Mouse (Mus musculus): ENCODE measurements around the gene Slc27a5. TPM values are rescaled to one million over a fixed set of nuclear protein-coding genes. Genes with fewer than 3 reads are reported as not detected.

Slc27a5 gene
- polyA plus RNA-seq, 1 experiment from 2014 or later: 26.5 TPM

DNA sequence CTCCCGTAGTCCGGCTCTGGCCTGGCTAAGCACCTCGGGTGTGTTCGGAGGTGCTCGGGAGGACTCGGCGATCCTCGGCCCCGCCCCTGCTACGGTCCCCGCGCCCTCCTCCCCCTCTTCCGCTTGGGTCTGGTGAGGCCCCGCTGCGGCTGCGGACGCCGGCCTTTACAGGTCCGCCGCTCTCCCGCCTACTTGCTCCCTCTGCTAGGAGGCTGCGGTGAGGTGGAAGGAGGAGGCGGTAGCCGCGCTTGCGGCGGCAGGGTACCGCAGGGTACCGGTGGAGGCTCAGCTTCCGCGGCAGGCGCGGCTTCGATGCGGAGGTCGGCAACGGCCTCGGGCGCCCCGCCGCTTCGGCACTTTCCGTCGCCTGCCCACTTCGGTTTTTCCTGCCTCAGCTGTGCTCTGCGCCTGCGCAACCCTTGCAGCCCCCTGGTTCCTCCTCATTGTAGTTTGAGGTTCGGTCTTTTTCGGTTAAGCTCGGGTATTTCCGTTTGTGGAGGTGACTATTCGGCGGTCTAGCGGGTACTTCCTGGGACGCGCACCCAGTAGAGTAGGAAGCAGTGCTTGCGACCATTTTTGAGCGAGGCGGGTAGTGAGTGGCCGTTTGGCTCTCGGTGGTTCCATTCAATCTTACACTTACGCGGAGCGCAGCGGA lies 40.0 kb upstream of the Slc27a5 start, which contains the start of gene Ube2m:
Gene Ube2m, minus strand, starts transcription at position 375 of the 655 bp plus-strand sequence.
- Histone ChIP-seq H3K27me3 (ENCODE audit: control insufficient read depth, insufficient read depth, low read depth, low read length) (peaks cover 10% of the 10 kb centered on the region), H3K36me3 (ENCODE audit: control insufficient read depth, insufficient read depth) (peaks cover 8% of the 10 kb centered on the region), H3K9me3 (replicated peaks; ENCODE audit: control insufficient read depth, low read length) (no peaks in the 10 kb centered on the region), H3K4me1 (ENCODE audit: control insufficient read depth, low read depth, low read length) (peaks cover 41% of the 10 kb centered on the region), H3K4me3 (ENCODE audit: low read depth, low read length) (peak within 1 kb of the TSS; percentile 89), H3K4me2 (ENCODE audit: low read depth, low read length) (peak within 1 kb of the TSS; percentile 94), H3K9ac (ENCODE audit: low read depth, low read length) (peak within 1 kb of the TSS; percentile 97), H3K27ac (ENCODE audit: low read length) (peak within 1 kb of the TSS; percentile 98)
- under 1% methylated on average over 64 of the region's 65 CpGs for WGBS (ENCODE audit: insufficient replicate concordance)
- peak; percentile 90 for ATAC-seq (ENCODE audit: low read depth)

- Histone ChIP-seq H3K4me3 (ENCODE audit: low read depth, low read length) (peak overlapping the region; percentile 89), H3K9ac (ENCODE audit: low read depth, low read length) (peak overlapping the region; percentile 97), H3K36me3 (ENCODE audit: control insufficient read depth, insufficient read depth) (peaks cover 15% of the 10 kb centered on the region), H3K9me3 (replicated peaks; ENCODE audit: control insufficient read depth, low read length) (no peaks in the 10 kb centered on the region), H3K4me1 (ENCODE audit: control insufficient read depth, low read depth, low read length) (peaks cover 41% of the 10 kb centered on the region), H3K27ac (ENCODE audit: low read length) (peak overlapping the region; percentile 98), H3K27me3 (ENCODE audit: control insufficient read depth, insufficient read depth, low read depth, low read length) (peaks cover 3% of the 10 kb centered on the region), H3K4me2 (ENCODE audit: low read depth, low read length) (peak overlapping the region; percentile 94)
- 0% methylated on average over 32 of the region's 33 CpGs for WGBS (ENCODE audit: insufficient replicate concordance)
- peak; percentile 5 for ATAC-seq (ENCODE audit: low read depth)
Measured at GRCm38 (mm10) chr7:13037366-13037765, 39.4 kb upstream of the Slc27a5 start.

- Histone ChIP-seq H3K27ac (ENCODE audit: low read length) (peak overlapping the region; percentile 98), H3K36me3 (ENCODE audit: control insufficient read depth, insufficient read depth) (peaks cover 20% of the 10 kb centered on the region), H3K9ac (ENCODE audit: low read depth, low read length) (peak overlapping the region; percentile 97), H3K27me3 (ENCODE audit: control insufficient read depth, insufficient read depth, low read depth, low read length) (no peaks in the 10 kb centered on the region; the same call in 1 of the 2 replicates), H3K4me1 (ENCODE audit: control insufficient read depth, low read depth, low read length) (peaks cover 41% of the 10 kb centered on the region), H3K4me3 (ENCODE audit: low read depth, low read length) (peak overlapping the region; percentile 89), H3K9me3 (replicated peaks; ENCODE audit: control insufficient read depth, low read length) (no peaks in the 10 kb centered on the region), H3K4me2 (ENCODE audit: low read depth, low read length) (peak overlapping the region; percentile 94)
- WGBS (ENCODE audit: insufficient replicate concordance): 19% methylated on average over 4 of the region's 4 CpGs
- ATAC-seq (ENCODE audit: low read depth): no peak
Measured at GRCm38 (mm10) chr7:13036806-13037205, 38.8 kb upstream of the Slc27a5 start.

- H3K4me2 ChIP-seq (ENCODE audit: low read depth, low read length): peak overlapping the region; percentile 78
- no peak for ATAC-seq (ENCODE audit: low read depth)
- H3K27me3 ChIP-seq (ENCODE audit: control insufficient read depth, insufficient read depth, low read depth, low read length): no peaks in the 10 kb centered on the region
- WGBS (ENCODE audit: insufficient replicate concordance): 80% methylated on average over 17 of the region's 17 CpGs
- peaks cover 41% of the 10 kb centered on the region for H3K4me1 ChIP-seq (ENCODE audit: control insufficient read depth, low read depth, low read length)
- H3K36me3 ChIP-seq (ENCODE audit: control insufficient read depth, insufficient read depth): peaks cover 32% of the 10 kb centered on the region
- peak overlapping the region; percentile 86; the same call in 1 of the 2 replicates for H3K9ac ChIP-seq (ENCODE audit: low read depth, low read length)
- peak overlapping the region; percentile 87 for H3K27ac ChIP-seq (ENCODE audit: low read length)
- no peaks in the 10 kb centered on the region for H3K9me3 ChIP-seq (replicated peaks; ENCODE audit: control insufficient read depth, low read length)
- peak overlapping the region; percentile 83 for H3K4me3 ChIP-seq (ENCODE audit: low read depth, low read length)
Measured at GRCm38 (mm10) chr7:13035211-13035855, 37.3 kb upstream of the Slc27a5 start.

DNA sequence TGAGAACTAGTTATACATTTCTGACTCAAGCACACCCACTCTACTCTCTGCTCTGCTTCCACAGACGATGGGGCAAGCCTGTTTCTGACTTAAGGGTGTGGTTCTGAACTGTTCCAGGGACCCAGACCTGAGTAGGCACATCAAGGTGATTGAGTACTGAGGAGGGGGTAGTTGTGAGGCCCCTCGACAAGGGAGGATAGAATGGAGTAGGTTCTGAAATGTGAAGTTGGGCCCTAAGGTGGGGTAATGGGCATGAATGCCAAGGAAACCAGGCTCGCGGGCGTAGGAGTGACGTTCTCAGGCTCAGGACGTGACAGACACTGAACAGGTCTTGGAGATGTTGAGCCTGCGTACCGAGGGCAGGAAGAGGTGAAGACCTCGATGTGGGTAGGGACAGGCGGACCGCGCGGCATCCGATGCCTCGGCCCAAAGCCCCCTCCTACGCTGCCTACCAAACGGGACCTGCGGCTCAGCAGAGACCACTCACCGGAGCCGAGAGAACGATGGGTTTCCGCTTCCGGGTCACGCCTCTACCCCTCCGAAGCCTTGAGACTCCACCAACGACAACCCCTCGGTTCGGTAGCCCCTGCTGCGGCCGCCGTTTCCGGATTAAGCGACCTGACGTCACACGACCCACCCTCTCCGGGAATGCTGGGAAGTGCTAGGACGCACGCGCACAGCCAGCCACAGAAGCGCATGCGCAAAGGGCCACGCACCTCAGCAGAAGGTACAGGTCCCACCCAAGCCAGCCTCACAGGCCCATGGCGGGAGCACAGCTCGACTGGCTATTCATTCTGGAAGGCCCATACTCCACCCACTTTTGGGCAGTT lies 36.4 kb upstream of the Slc27a5 start, which contains the start of gene Chmp2a:
Gene Chmp2a, minus strand, starts transcription at position 660 of the 830 bp plus-strand sequence.
- peak; percentile 73 for ATAC-seq (ENCODE audit: low read depth)
- Histone ChIP-seq H3K4me1 (ENCODE audit: control insufficient read depth, low read depth, low read length) (peaks cover 35% of the 10 kb centered on the region), H3K4me3 (ENCODE audit: low read depth, low read length) (peak within 1 kb of the TSS; percentile 83), H3K27me3 (ENCODE audit: control insufficient read depth, insufficient read depth, low read depth, low read length) (no peaks in the 10 kb centered on the region), H3K27ac (ENCODE audit: low read length) (peak within 1 kb of the TSS; percentile 87), H3K9ac (ENCODE audit: low read depth, low read length) (peak within 1 kb of the TSS; percentile 86), H3K36me3 (ENCODE audit: control insufficient read depth, insufficient read depth) (peaks cover 42% of the 10 kb centered on the region), H3K4me2 (ENCODE audit: low read depth, low read length) (peak within 1 kb of the TSS; percentile 78), H3K9me3 (replicated peaks; ENCODE audit: control insufficient read depth, low read length) (no peaks in the 10 kb centered on the region)
- WGBS (ENCODE audit: insufficient replicate concordance): under 1% methylated on average over 45 of the region's 45 CpGs

DNA sequence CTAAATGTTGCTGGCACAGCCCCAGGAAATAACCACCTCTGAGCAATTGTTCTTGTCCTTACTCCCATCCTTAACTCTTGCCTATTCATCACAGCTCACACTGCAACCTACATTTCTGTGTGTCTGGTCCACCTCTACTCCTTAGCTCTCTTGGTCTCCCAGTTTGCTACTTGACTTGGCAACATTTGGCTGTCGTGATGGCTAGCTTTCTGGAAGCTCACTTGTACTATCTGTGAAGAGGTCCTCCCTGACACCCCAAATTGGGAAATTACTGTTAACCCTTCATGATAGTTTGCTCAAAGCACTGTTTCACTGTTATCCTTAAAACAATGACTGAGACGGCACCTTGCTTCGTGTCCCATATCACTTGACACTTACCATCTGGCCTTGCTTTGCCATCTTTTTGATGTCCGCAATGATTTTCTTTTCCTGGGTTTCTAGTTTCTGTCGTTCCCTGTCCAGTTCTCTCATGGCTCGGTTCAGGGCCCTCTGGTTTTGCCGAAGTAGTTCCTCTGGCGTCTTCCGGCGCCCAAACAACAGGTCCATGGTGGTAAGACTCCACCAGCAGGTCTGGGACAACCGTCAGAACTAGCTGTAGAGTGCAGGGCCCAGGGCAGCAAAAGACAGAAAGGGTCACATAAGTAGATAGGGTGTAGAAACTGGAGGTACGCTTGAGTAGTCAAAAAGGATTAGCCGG lies 35.6 kb upstream of the Slc27a5 start:
- Histone ChIP-seq H3K36me3 (ENCODE audit: control insufficient read depth, insufficient read depth) (peaks cover 49% of the 10 kb centered on the region), H3K4me2 (ENCODE audit: low read depth, low read length) (peak overlapping the region; percentile 78), H3K4me3 (ENCODE audit: low read depth, low read length) (peak overlapping the region; percentile 83), H3K4me1 (ENCODE audit: control insufficient read depth, low read depth, low read length) (peaks cover 27% of the 10 kb centered on the region), H3K27ac (ENCODE audit: low read length) (peak overlapping the region; percentile 87), H3K27me3 (ENCODE audit: control insufficient read depth, insufficient read depth, low read depth, low read length) (no peaks in the 10 kb centered on the region), H3K9ac (ENCODE audit: low read depth, low read length) (peak overlapping the region; percentile 86), H3K9me3 (replicated peaks; ENCODE audit: control insufficient read depth, low read length) (no peaks in the 10 kb centered on the region)
- no peak for ATAC-seq (ENCODE audit: low read depth)
- 41% methylated on average over 13 of the region's 13 CpGs for WGBS (ENCODE audit: insufficient replicate concordance)

GRCm38 (mm10) chr7:13032541-13032940 lies 34.5 kb upstream of the Slc27a5 start:
- H3K9me3 ChIP-seq (replicated peaks; ENCODE audit: control insufficient read depth, low read length): no peaks in the 10 kb centered on the region
- no peak overlapping the region for H3K9ac ChIP-seq (ENCODE audit: low read depth, low read length)
- no peak overlapping the region for H3K4me2 ChIP-seq (ENCODE audit: low read depth, low read length)
- ATAC-seq (ENCODE audit: low read depth): no peak
- no peak overlapping the region for H3K27ac ChIP-seq (ENCODE audit: low read length)
- no peak overlapping the region for H3K4me3 ChIP-seq (ENCODE audit: low read depth, low read length)
- 89% methylated on average over 7 of the region's 7 CpGs for WGBS (ENCODE audit: insufficient replicate concordance)
- no peaks in the 10 kb centered on the region for H3K27me3 ChIP-seq (ENCODE audit: control insufficient read depth, insufficient read depth, low read depth, low read length)
- H3K36me3 ChIP-seq (ENCODE audit: control insufficient read depth, insufficient read depth): peaks cover 60% of the 10 kb centered on the region
- peaks cover 26% of the 10 kb centered on the region for H3K4me1 ChIP-seq (ENCODE audit: control insufficient read depth, low read depth, low read length)

DNA sequence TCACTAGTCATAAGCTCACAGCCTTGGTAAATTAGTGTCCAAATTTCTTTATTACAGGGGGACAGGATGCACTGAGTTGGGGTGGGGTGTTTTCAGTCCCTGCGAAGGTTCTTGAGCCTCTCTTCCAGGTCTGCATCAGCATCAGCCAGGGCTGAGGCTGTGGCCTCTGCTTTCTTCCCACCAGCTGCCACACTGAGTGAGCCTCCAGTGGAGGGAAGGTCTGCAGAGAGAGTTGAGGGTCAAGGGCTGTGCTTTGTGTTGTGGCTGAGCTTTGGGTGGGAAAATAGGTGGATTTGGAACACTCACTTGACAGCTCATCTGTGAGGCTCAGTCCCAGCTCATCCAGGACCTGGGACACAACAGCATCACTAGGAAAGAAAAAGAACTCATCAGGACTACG lies 34.0 kb upstream of the Slc27a5 start:
- 71% methylated on average over 2 of the region's 2 CpGs for WGBS (ENCODE audit: insufficient replicate concordance)
- Histone ChIP-seq H3K36me3 (ENCODE audit: control insufficient read depth, insufficient read depth) (peaks cover 65% of the 10 kb centered on the region), H3K4me3 (ENCODE audit: low read depth, low read length) (no peak overlapping the region), H3K4me1 (ENCODE audit: control insufficient read depth, low read depth, low read length) (peaks cover 26% of the 10 kb centered on the region), H3K27ac (ENCODE audit: low read length) (no peak overlapping the region), H3K9ac (ENCODE audit: low read depth, low read length) (no peak overlapping the region), H3K9me3 (replicated peaks; ENCODE audit: control insufficient read depth, low read length) (no peaks in the 10 kb centered on the region), H3K4me2 (ENCODE audit: low read depth, low read length) (no peak overlapping the region), H3K27me3 (ENCODE audit: control insufficient read depth, insufficient read depth, low read depth, low read length) (no peaks in the 10 kb centered on the region)
- ATAC-seq (ENCODE audit: low read depth): no peak
